Mouse (Mus musculus) adipocyte (in vitro differentiated cells): Measurements from ENCODE around the gene Surf2.
"Not testable (repeated sequence)": the region's sequence is repeated elsewhere in the genome, so short reads cannot be mapped to it uniquely, and the experiment has no call there.

Source experiments
- DNase-seq: peaks from one replicate; pipeline ENCODE4 v3.0.0-alpha.2; 2016; ENCODE audit warnings: low spot score

Surf2 gene

GRCm38 (mm10) chr2:26915927-26916728, at the start of gene Surf2, which contains the start of gene Surf1:
Surf2 (plus strand) TSS chr2:26916367.
Surf1 (minus strand) TSS chr2:26916530.
- DNase-seq, result peak; percentile 84

- no peak for DNase-seq
Observed at GRCm38 (mm10) chr2:26870666-26871065, 45.5 kb upstream of the Surf2 start.

GRCm38 (mm10) chr2:26878571-26878970, 37.6 kb upstream of the Surf2 start:
- DNase-seq, result no peak

- not testable (repeated sequence) for DNase-seq
Observed at GRCm38 (mm10) chr2:26885541-26885940, 30.6 kb upstream of the Surf2 start.

- not testable (repeated sequence) for DNase-seq
Observed at GRCm38 (mm10) chr2:26886170-26886569, 30.0 kb upstream of the Surf2 start.

- DNase-seq, result no peak
Observed at GRCm38 (mm10) chr2:26895898-26896297, 20.3 kb upstream of the Surf2 start.

GRCm38 (mm10) chr2:26900731-26901130, 15.4 kb upstream of the Surf2 start:
- no peak for DNase-seq

- no peak for DNase-seq
Observed at GRCm38 (mm10) chr2:26901834-26902400, 14.2 kb upstream of the Surf2 start.

- DNase-seq, result peak; percentile 94
Observed at GRCm38 (mm10) chr2:26902467-26903220, 13.5 kb upstream of the Surf2 start, which contains the start of gene Surf6. Surf6 (minus strand) TSS chr2:26902879.

GRCm38 (mm10) chr2:26903311-26903710, 12.9 kb upstream of the Surf2 start:
- DNase-seq, result no peak

- no peak for DNase-seq
Observed at GRCm38 (mm10) chr2:26905936-26906335, 10.2 kb upstream of the Surf2 start.

GRCm38 (mm10) chr2:26906431-26906830, 9.7 kb upstream of the Surf2 start:
- no peak for DNase-seq

- peak; percentile 46 for DNase-seq
Observed at GRCm38 (mm10) chr2:26907109-26907508, 9.1 kb upstream of the Surf2 start.

- no peak for DNase-seq
Observed at GRCm38 (mm10) chr2:26908710-26909386, 7.3 kb upstream of the Surf2 start.

- no peak for DNase-seq
Observed at GRCm38 (mm10) chr2:26909387-26909784, 6.8 kb upstream of the Surf2 start.

GRCm38 (mm10) chr2:26910124-26910993, 5.8 kb upstream of the Surf2 start, which contains the start of the genes Med22 and Rpl7a:
Med22 (minus strand) TSS chr2:26910677.
Rpl7a (plus strand) TSS chr2:26910764.
- peak; percentile 98 for DNase-seq

GRCm38 (mm10) chr2:26910994-26911765, 5.0 kb upstream of the Surf2 start:
- DNase-seq, result peak; percentile 59

GRCm38 (mm10) chr2:26912253-26912770, 3.9 kb upstream of the Surf2 start:
- DNase-seq, result no peak

- no peak for DNase-seq
Observed at GRCm38 (mm10) chr2:26913416-26914147, 2.6 kb upstream of the Surf2 start.
